Mouse (Mus musculus) common myeloid progenitor, adult 5-6 weeks (primary cell): ENCODE data around the gene Yars. TPM values are rescaled to one million over a fixed set of nuclear protein-coding genes. Genes with fewer than 3 reads are reported as not detected.
"Not testable (repeated sequence)": the region's sequence is repeated elsewhere in the genome, so short reads cannot be mapped to it uniquely, and the experiment has no call there.

Experiments used
- ATAC-seq: replicated peaks from 2 replicates; pipeline ENCODE4 v1.8.0; 2016; ENCODE audit warnings: low read depth, mild to moderate bottlenecking, moderate TSS enrichment, inconsistent platforms; ENCODE audit not compliant: poor library complexity, severe bottlenecking
- total RNA-seq: library from RNA; stranded (forward); fragments of 200-1000, 187-1606 nt; gene quantifications from 2 replicates; pipeline ENCODE4 v1.2.3, GENCODE M21; 2017

The Yars gene
- total RNA-seq, 1 experiment from 2014 or later, result 62.3 TPM

- no peak for ATAC-seq
These were observed 1.4 kb upstream of the Yars start for GRCm38 (mm10) chr4:129188041-129188659.

GRCm38 (mm10) chr4:129188803-129189541, 588 bp upstream of the Yars start:
- no peak for ATAC-seq

GRCm38 (mm10) chr4:129190538-129190937, 978 bp downstream of the Yars start:
- ATAC-seq, result no peak

GRCm38 (mm10) chr4:129191691-129192090, 2.1 kb downstream of the Yars start:
- ATAC-seq, result no peak

GRCm38 (mm10) chr4:129194280-129194679, 4.7 kb downstream of the Yars start:
- no peak for ATAC-seq

- no peak for ATAC-seq
These were observed 8.0 kb downstream of the Yars start for GRCm38 (mm10) chr4:129197514-129197913.

- ATAC-seq, result no peak
These were observed 15.1 kb downstream of the Yars start for GRCm38 (mm10) chr4:129204655-129205054.

GRCm38 (mm10) chr4:129206792-129207191, 17.2 kb downstream of the Yars start:
- no peak for ATAC-seq

GRCm38 (mm10) chr4:129209504-129209903, 19.9 kb downstream of the Yars start:
- ATAC-seq, result peak; percentile 45; the same call in 1 of the 2 replicates

GRCm38 (mm10) chr4:129211461-129211860, 21.9 kb downstream of the Yars start:
- ATAC-seq, result no peak

GRCm38 (mm10) chr4:129212486-129212885, 22.9 kb downstream of the Yars start:
- ATAC-seq, result not testable (repeated sequence)

- no peak for ATAC-seq
These were observed 29.1 kb downstream of the Yars start for GRCm38 (mm10) chr4:129218569-129219175.

- no peak for ATAC-seq
These were observed 29.6 kb downstream of the Yars start for GRCm38 (mm10) chr4:129219198-129219597.

GRCm38 (mm10) chr4:129220376-129221089, 31.0 kb downstream of the Yars start:
- no peak for ATAC-seq

- ATAC-seq, result no peak
These were observed 31.8 kb downstream of the Yars start for GRCm38 (mm10) chr4:129221097-129222010.

- ATAC-seq, result no peak
These were observed 32.7 kb downstream of the Yars start for GRCm38 (mm10) chr4:129222019-129222925.

- no peak for ATAC-seq
These were observed 34.1 kb downstream of the Yars start for GRCm38 (mm10) chr4:129223421-129224281.

GRCm38 (mm10) chr4:129225315-129225714, 35.8 kb downstream of the Yars start:
- ATAC-seq, result no peak
